Mouse (Mus musculus): Measurements from ENCODE around the gene Cnot2.

DNA sequence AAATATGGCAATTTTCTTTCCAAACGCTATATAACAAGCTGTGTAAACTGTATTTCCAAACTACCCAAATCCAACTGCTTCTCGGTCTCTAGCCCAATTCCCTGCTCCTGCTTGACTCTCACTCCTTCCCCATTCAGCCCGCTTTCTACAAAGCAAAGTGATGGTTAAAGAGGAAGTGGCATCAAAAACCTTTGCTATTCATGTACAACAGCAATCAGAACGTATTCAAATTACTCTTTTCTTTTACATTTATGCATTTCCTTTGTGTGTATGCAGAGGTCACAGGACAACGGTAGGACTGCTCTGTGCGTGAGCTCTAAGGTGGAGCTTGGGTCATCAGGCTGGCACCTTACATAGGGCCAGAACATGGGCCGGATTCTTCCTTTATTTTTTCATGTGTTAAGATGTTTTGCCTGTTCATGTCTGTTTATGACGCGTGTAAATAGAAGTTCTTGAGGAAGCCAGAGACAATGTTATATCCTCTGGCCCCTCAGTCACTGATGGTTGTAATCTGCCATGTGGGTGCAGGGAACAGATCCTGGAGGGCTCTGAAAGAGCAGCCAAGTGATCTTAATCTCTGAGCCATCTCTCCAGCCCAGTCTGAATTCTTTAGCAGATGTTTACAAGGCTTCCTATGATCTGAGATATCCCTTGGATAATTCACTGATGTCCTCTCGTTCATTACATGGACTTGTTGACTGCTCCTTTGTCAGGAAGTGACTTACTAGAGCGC, 68.6 kb downstream of the Cnot2 start:
- TF ChIP-seq CTCF (IDR thresholded peaks at IDR 0.05; ENCODE audit: low read depth, low read length), result no peak
- no peak for TF ChIP-seq POLR2A (IDR thresholded peaks at IDR 0.05; ENCODE audit: extremely low read depth, insufficient read depth, low read length)
